Mouse (Mus musculus) stomach, embryonic 15.5 days (tissue): ENCODE measurements around the gene Col15a1. TPM values are rescaled to one million over a fixed set of nuclear protein-coding genes. Genes with fewer than 3 reads are reported as not detected.

Source experiments
- ATAC-seq: fragments of 200-750 bp; cut with Nextera tagmentation; 2 replicates; pipeline ENCODE4 v1.8.0; 2017; ENCODE audit warnings: low read depth, moderate number of reproducible peaks, moderate TSS enrichment; ENCODE audit not compliant: insufficient read depth, low FRiP score
- H3K27ac ChIP-seq: fragments of 300-500 bp; sonication (generic); 2 replicates; pipeline ENCODE4 v1.5.1; 2015; ENCODE audit warnings: mild to moderate bottlenecking, inconsistent platforms
- H3K27me3 ChIP-seq: fragments of 300-500 bp; sonication (generic); replicated peaks from 2 replicates; pipeline ENCODE4 v1.6.1; 2015; ENCODE audit warnings: inconsistent platforms
- H3K36me3 ChIP-seq: fragments of 300-500 bp; sonication (generic); 2 replicates; pipeline ENCODE4 v1.6.1; 2015; ENCODE audit warnings: inconsistent platforms
- H3K4me1 ChIP-seq: fragments of 300-500 bp; sonication (generic); 2 replicates; pipeline ENCODE4 v1.6.1; 2015; ENCODE audit warnings: inconsistent platforms
- H3K4me2 ChIP-seq: fragments of 300-500 bp; sonication (generic); 2 replicates; pipeline ENCODE4 v1.6.1; 2015; ENCODE audit warnings: mild to moderate bottlenecking, inconsistent platforms
- H3K4me3 ChIP-seq: fragments of 300-500 bp; sonication (generic); replicated peaks from 2 replicates; pipeline ENCODE4 v1.5.1; 2015; ENCODE audit warnings: inconsistent platforms
- H3K9ac ChIP-seq: fragments of 300-500 bp; sonication (generic); 2 replicates; pipeline ENCODE4 v1.6.1; 2015; ENCODE audit warnings: inconsistent platforms
- H3K9me3 ChIP-seq: fragments of 300-500 bp; sonication (generic); 2 replicates; pipeline ENCODE4 v1.6.1; 2016; ENCODE audit warnings: inconsistent platforms
- WGBS: fragments of 180-500 bp; shearing (Covaris S2); methylation state at CpG from one replicate; pipeline ENCODE4 v1.1.7; 2015; 5-methylcytosine and 5-hydroxymethylcytosine counted together
- polyA plus RNA-seq: library from polyadenylated mRNA; unstranded; fragments of >200 nt; fragmentation: Nextera tagmentation; extraction: Ambion mirVana; gene quantifications from 2 replicates; pipeline ENCODE4 v1.2.1, GENCODE M21; 2015

Gene Col15a1
- polyA plus RNA-seq, 1 experiment from 2014 or later: 23.7 TPM

GRCm38 (mm10) chr4:47205846-47206245, 2.1 kb upstream of the Col15a1 start:
- WGBS: 31% methylated on average over 6 of the region's 6 CpGs
- H3K4me1 ChIP-seq: peaks cover 21% of the 10 kb centered on the region
- H3K9ac ChIP-seq: no peak overlapping the region
- H3K9me3 ChIP-seq: no peaks in the 10 kb centered on the region
- H3K27ac ChIP-seq: peak overlapping the region; percentile 78
- H3K36me3 ChIP-seq: no peaks in the 10 kb centered on the region
- no peak overlapping the region for H3K4me2 ChIP-seq
- no peak overlapping the region for H3K4me3 ChIP-seq
- H3K27me3 ChIP-seq: peaks cover 37% of the 10 kb centered on the region
- ATAC-seq: peak; percentile 70; the same call in 1 of the 2 replicates

- no peaks in the 10 kb centered on the region for H3K36me3 ChIP-seq
- peak overlapping the region; percentile 7; the same call in 1 of the 2 replicates for H3K9ac ChIP-seq
- 2% methylated on average over 40 of the region's 40 CpGs for WGBS
- ATAC-seq: no peak
- H3K27me3 ChIP-seq: peaks cover 37% of the 10 kb centered on the region
- H3K4me2 ChIP-seq: peak overlapping the region; percentile 82
- peaks cover 17% of the 10 kb centered on the region for H3K4me1 ChIP-seq
- no peaks in the 10 kb centered on the region for H3K9me3 ChIP-seq
- H3K27ac ChIP-seq: no peak overlapping the region
- peak overlapping the region; percentile 49 for H3K4me3 ChIP-seq
Measured at GRCm38 (mm10) chr4:47208421-47208991, 545 bp downstream of the Col15a1 start.

GRCm38 (mm10) chr4:47209466-47209865, 1.5 kb downstream of the Col15a1 start:
- peak overlapping the region; percentile 49; the same call in 1 of the 2 replicates for H3K4me3 ChIP-seq
- H3K27me3 ChIP-seq: peaks cover 37% of the 10 kb centered on the region
- no peak overlapping the region for H3K9ac ChIP-seq
- no peaks in the 10 kb centered on the region for H3K9me3 ChIP-seq
- peaks cover 12% of the 10 kb centered on the region for H3K4me1 ChIP-seq
- 69% methylated on average over 7 of the region's 7 CpGs for WGBS
- peak overlapping the region; percentile 82 for H3K4me2 ChIP-seq
- H3K27ac ChIP-seq: no peak overlapping the region
- no peaks in the 10 kb centered on the region for H3K36me3 ChIP-seq
- no peak for ATAC-seq

- no peaks in the 10 kb centered on the region for H3K4me1 ChIP-seq
- no peak overlapping the region for H3K9ac ChIP-seq
- H3K4me3 ChIP-seq: no peak overlapping the region
- no peak for ATAC-seq
- 97% methylated on average over 1 of the region's 1 CpGs for WGBS
- no peaks in the 10 kb centered on the region for H3K36me3 ChIP-seq
- H3K4me2 ChIP-seq: no peak overlapping the region
- no peaks in the 10 kb centered on the region for H3K9me3 ChIP-seq
- no peak overlapping the region for H3K27ac ChIP-seq
- no peaks in the 10 kb centered on the region for H3K27me3 ChIP-seq
Measured at GRCm38 (mm10) chr4:47218828-47219227, 10.9 kb downstream of the Col15a1 start.

GRCm38 (mm10) chr4:47219393-47219792, 11.4 kb downstream of the Col15a1 start:
- WGBS: 79% methylated on average over 10 of the region's 10 CpGs
- no peaks in the 10 kb centered on the region for H3K27me3 ChIP-seq
- H3K9ac ChIP-seq: no peak overlapping the region
- H3K4me2 ChIP-seq: no peak overlapping the region
- no peak overlapping the region for H3K4me3 ChIP-seq
- no peaks in the 10 kb centered on the region for H3K4me1 ChIP-seq
- H3K27ac ChIP-seq: no peak overlapping the region
- no peaks in the 10 kb centered on the region for H3K36me3 ChIP-seq
- no peak for ATAC-seq
- H3K9me3 ChIP-seq: no peaks in the 10 kb centered on the region

- H3K4me1 ChIP-seq: no peaks in the 10 kb centered on the region
- ATAC-seq: no peak
- 83% methylated on average over 3 of the region's 3 CpGs for WGBS
Measured at GRCm38 (mm10) chr4:47220544-47220943, 12.6 kb downstream of the Col15a1 start.

GRCm38 (mm10) chr4:47222146-47222545, 14.2 kb downstream of the Col15a1 start:
- WGBS: 60% methylated on average over 3 of the region's 3 CpGs
- Histone ChIP-seq H3K27me3 (no peaks in the 10 kb centered on the region), H3K4me1 (0 out of 2 replicates have a peak, but pooled peaks cover 3% of the 10 kb centered on the region), H3K9ac (no peak overlapping the region), H3K4me3 (no peak overlapping the region), H3K36me3 (no peaks in the 10 kb centered on the region), H3K4me2 (no peak overlapping the region), H3K27ac (no peak overlapping the region), H3K9me3 (no peaks in the 10 kb centered on the region)
- ATAC-seq: no peak

More at GRCm38 (mm10) chr4:47220544-47220943, 12.6 kb downstream of the Col15a1 start:
- H3K4me2 ChIP-seq: no peak overlapping the region
- no peaks in the 10 kb centered on the region for H3K36me3 ChIP-seq
- H3K9me3 ChIP-seq: no peaks in the 10 kb centered on the region
- H3K27me3 ChIP-seq: no peaks in the 10 kb centered on the region
- no peak overlapping the region for H3K9ac ChIP-seq
- no peak overlapping the region for H3K27ac ChIP-seq
- no peak overlapping the region for H3K4me3 ChIP-seq

GRCm38 (mm10) chr4:47225920-47226319, 18.0 kb downstream of the Col15a1 start:
- Histone ChIP-seq H3K9me3 (no peaks in the 10 kb centered on the region), H3K4me3 (no peak overlapping the region), H3K9ac (no peak overlapping the region), H3K4me1 (0 out of 2 replicates have a peak, but pooled peaks cover 18% of the 10 kb centered on the region), H3K4me2 (no peak overlapping the region), H3K27me3 (no peaks in the 10 kb centered on the region), H3K36me3 (no peaks in the 10 kb centered on the region), H3K27ac (no peak overlapping the region)
- WGBS: 67% methylated on average over 6 of the region's 6 CpGs
- no peak for ATAC-seq

- no peak overlapping the region for H3K4me3 ChIP-seq
- no peak for ATAC-seq
- H3K27ac ChIP-seq: peak overlapping the region; percentile 45; the same call in 1 of the 2 replicates
- no peak overlapping the region for H3K9ac ChIP-seq
- no peaks in the 10 kb centered on the region for H3K27me3 ChIP-seq
- H3K4me1 ChIP-seq: 0 out of 2 replicates have a peak, but pooled peaks cover 18% of the 10 kb centered on the region
- no peaks in the 10 kb centered on the region for H3K36me3 ChIP-seq
- H3K4me2 ChIP-seq: no peak overlapping the region
- 40% methylated on average over 4 of the region's 4 CpGs for WGBS
- no peaks in the 10 kb centered on the region for H3K9me3 ChIP-seq
Measured at GRCm38 (mm10) chr4:47227101-47227500, 19.1 kb downstream of the Col15a1 start.

GRCm38 (mm10) chr4:47227756-47228155, 19.8 kb downstream of the Col15a1 start:
- Histone ChIP-seq H3K27ac (peak overlapping the region; percentile 45; the same call in 1 of the 2 replicates), H3K4me1 (0 out of 2 replicates have a peak, but pooled peaks cover 18% of the 10 kb centered on the region), H3K4me2 (no peak overlapping the region), H3K27me3 (no peaks in the 10 kb centered on the region), H3K4me3 (no peak overlapping the region), H3K36me3 (no peaks in the 10 kb centered on the region), H3K9ac (no peak overlapping the region), H3K9me3 (no peaks in the 10 kb centered on the region)
- no peak for ATAC-seq
- 37% methylated on average over 6 of the region's 6 CpGs for WGBS

GRCm38 (mm10) chr4:47228945-47229344, 21.0 kb downstream of the Col15a1 start:
- Histone ChIP-seq H3K4me1 (0 out of 2 replicates have a peak, but pooled peaks cover 18% of the 10 kb centered on the region), H3K27ac (no peak overlapping the region), H3K36me3 (no peaks in the 10 kb centered on the region), H3K9ac (no peak overlapping the region), H3K4me2 (no peak overlapping the region), H3K9me3 (no peaks in the 10 kb centered on the region), H3K27me3 (no peaks in the 10 kb centered on the region), H3K4me3 (no peak overlapping the region)
- 76% methylated on average over 5 of the region's 5 CpGs for WGBS
- ATAC-seq: no peak

- no peak overlapping the region for H3K9ac ChIP-seq
- 86% methylated on average over 7 of the region's 7 CpGs for WGBS
- H3K27me3 ChIP-seq: no peaks in the 10 kb centered on the region
- H3K4me2 ChIP-seq: no peak overlapping the region
- H3K36me3 ChIP-seq: no peaks in the 10 kb centered on the region
- H3K27ac ChIP-seq: no peak overlapping the region
- peaks cover 22% of the 10 kb centered on the region; the same call in 1 of the 2 replicates for H3K4me1 ChIP-seq
- no peak overlapping the region for H3K4me3 ChIP-seq
- H3K9me3 ChIP-seq: no peaks in the 10 kb centered on the region
- no peak for ATAC-seq
Measured at GRCm38 (mm10) chr4:47230498-47230897, 22.5 kb downstream of the Col15a1 start.
